Comparison of ENCODE assay signal across 8 mouse cellular contexts in the genomic region with DNA sequence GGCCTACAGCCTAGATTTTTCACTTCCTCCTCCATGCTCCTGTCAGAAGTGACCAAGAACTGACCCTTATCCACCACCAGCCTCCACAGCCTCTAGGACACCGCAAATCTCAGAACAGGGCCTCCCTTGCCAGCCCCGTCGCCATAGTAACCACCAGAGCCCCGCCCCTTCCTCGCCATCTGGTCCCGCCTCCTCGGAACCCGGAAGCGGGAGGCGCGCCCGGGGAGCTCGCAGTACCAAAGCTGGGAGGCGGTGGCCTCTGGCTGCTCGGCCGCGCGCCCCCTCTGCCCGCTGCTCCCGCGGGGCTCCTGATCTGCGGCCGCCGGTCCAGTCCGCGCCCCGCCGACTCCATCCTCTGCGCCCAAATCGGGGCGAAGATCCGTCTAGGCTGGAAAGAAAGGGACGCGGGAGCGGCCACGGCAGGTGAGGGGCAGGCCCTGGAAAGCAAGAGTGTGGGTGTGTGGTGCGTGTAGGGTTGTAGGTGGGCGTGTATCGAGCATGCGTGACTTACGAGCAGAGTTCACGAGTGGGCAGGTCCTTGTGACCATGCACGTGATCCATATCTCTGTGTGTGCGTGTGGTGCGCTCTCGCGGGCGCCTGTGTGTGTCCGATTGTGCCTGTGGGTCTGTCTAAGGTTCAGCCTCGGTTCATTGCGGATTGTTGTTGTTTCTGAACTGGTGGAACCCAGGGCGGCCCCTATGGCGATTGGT. TPM values are rescaled to one million over a fixed set of nuclear protein-coding genes. Genes with fewer than 3 reads are reported as not detected.
DNase-seq lines count a peak whose midpoint lies in the region; ATAC-seq lines count a peak whose summit lies in the region.

Gene Spg21 (plus strand): TSS at position 216 of the 711 bp plus-strand sequence.

- peak; percentile 94 for DNase-seq in adipocyte (ENCODE audit: low spot score)
- peak; percentile 97 for DNase-seq in embryo, embryonic 10 days (ENCODE audit: low spot score)
- peak; percentile 94 for DNase-seq in gastrocnemius, postnatal 14 days
- peak; percentile 90 to 96 for DNase-seq in left cerebral cortex, postnatal 10 days (ENCODE audit: extremely low spot score in 1 of 2, low spot score in 2 of 2)
- DNase-seq in right cerebral cortex, postnatal 25 days: peak; percentile 94
- peak; percentile 96 to 99 for DNase-seq in urinary bladder, postnatal 4 days (ENCODE audit: low spot score in 2 of 2)

- intact Hi-C loops in gastrocnemius, postnatal 14 days (cut with DNase I; ENCODE audit: low total_unique reads): no loop called here
- intact Hi-C loops in left cerebral cortex, postnatal 10 days (cut with DNase I): no loop called here

- peak; percentile 95 for ATAC-seq in inflammation-experienced regulatory T-cells, adult 6 months
- peak; percentile 94 for ATAC-seq in megakaryocyte-erythroid progenitor cell, adult 5-6 weeks (replicated peaks; ENCODE audit: low FRiP score, low TSS enrichment, poor library complexity, severe bottlenecking)

RNA-seq across cellular contexts. Expression of gene Spg21, which starts in this region (rescaled TPM):
- total RNA-seq in gastrocnemius, postnatal 14 days (2021): 10 to 100 TPM; 23.8 to 29.2 TPM
- 10 to 100 TPM; 37.2 to 83.3 (median 81.4) TPM for polyA plus RNA-seq in inflammation-experienced regulatory T-cells, adult 6 months (2017; shearing (Covaris generic))
- total RNA-seq in left cerebral cortex, postnatal 10 days (2021): 10 to 100 TPM; 29.3 to 32.5 TPM
- 16.9 and 20.8 TPM in 2 replicates for total RNA-seq in megakaryocyte-erythroid progenitor cell, adult 5-6 weeks (2014; fragmentation: Nextera tagmentation)
- 28.4 and 29.9 TPM in 2 replicates for total RNA-seq in megakaryocyte-erythroid progenitor cell, adult 5-6 weeks (2017)

Comparison
In these comparisons a context has a peak if more than half of its experiments do, and no peak if none do; other contexts are left out.
1. Peak in every context shown above with its lines: DNase-seq and ATAC-seq.